Mouse (Mus musculus) forebrain, embryonic 15.5 days (tissue): ENCODE results near the gene Mrgpre. TPM values are rescaled to one million over a fixed set of nuclear protein-coding genes. Genes with fewer than 3 reads are reported as not detected.

ENCODE experiments used
- ATAC-seq: fragments of 200-750 bp; cut with Nextera tagmentation; replicated peaks from 2 replicates; pipeline ENCODE4 v1.8.0; 2017; ENCODE audit warnings: mild to moderate bottlenecking, moderate TSS enrichment, moderate library complexity
- H3K27ac ChIP-seq: fragments of 300-500 bp; sonication (generic); replicated peaks from 2 replicates; pipeline ENCODE4 v1.5.1; 2015; ENCODE audit warnings: mild to moderate bottlenecking, inconsistent platforms
- H3K27me3 ChIP-seq: fragments of 300-500 bp; sonication (generic); 2 replicates; pipeline ENCODE4 v1.6.1; 2015; ENCODE audit warnings: inconsistent platforms
- H3K36me3 ChIP-seq: fragments of 300-500 bp; sonication (generic); 2 replicates; pipeline ENCODE4 v1.6.1; 2015; ENCODE audit warnings: mild to moderate bottlenecking, inconsistent platforms
- H3K4me1 ChIP-seq: fragments of 300-500 bp; sonication (generic); 2 replicates; pipeline ENCODE4 v1.6.1; 2015; ENCODE audit warnings: inconsistent platforms
- H3K4me2 ChIP-seq: fragments of 300-500 bp; sonication (generic); replicated peaks from 2 replicates; pipeline ENCODE4 v1.6.1; 2015; ENCODE audit warnings: mild to moderate bottlenecking, inconsistent platforms
- H3K4me3 ChIP-seq: fragments of 300-500 bp; sonication (generic); 2 replicates; pipeline ENCODE4 v1.5.1; 2015; ENCODE audit warnings: mild to moderate bottlenecking, inconsistent platforms
- H3K9ac ChIP-seq: fragments of 300-500 bp; sonication (generic); replicated peaks from 2 replicates; pipeline ENCODE4 v1.6.1; 2015; ENCODE audit warnings: mild to moderate bottlenecking, inconsistent platforms
- H3K9me3 ChIP-seq: fragments of 300-500 bp; sonication (generic); 2 replicates; pipeline ENCODE4 v1.6.1; 2016; ENCODE audit warnings: inconsistent platforms
- WGBS: fragments of 180-500 bp; shearing (Covaris S2); methylation state at CpG from one replicate; pipeline ENCODE4 v1.1.7; 2015; ENCODE audit warnings: mixed read lengths; 5-methylcytosine and 5-hydroxymethylcytosine counted together
- polyA plus RNA-seq: library from polyadenylated mRNA; unstranded; fragments of >200 nt; fragmentation: Nextera tagmentation; extraction: Ambion mirVana; gene quantifications from 2 replicates; pipeline ENCODE4 v1.2.1, GENCODE M21; 2015

Mrgpre gene
- polyA plus RNA-seq, 1 experiment from 2014 or later, result 3.0 TPM

DNA sequence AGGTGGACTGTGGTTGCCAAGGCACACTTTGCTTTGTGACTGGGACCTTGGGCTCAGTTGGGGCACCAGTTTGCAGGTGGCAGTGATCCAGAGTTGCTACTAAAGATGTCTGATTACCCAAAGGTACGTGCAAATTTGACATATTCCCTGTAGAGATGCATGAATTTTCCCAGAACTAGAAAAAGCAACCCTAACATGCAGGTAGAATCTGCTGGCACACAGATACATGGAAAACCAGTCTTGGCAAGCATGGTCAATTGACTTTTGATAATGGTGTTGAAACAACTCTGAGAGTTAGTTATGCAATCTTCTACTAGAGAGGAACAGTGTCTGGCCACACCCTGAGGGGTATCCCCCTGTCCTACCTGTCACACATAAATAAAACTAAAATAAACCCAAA, 32.9 kb downstream of the Mrgpre start:
- no peak overlapping the region for H3K4me3 ChIP-seq
- no peaks in the 10 kb centered on the region for H3K36me3 ChIP-seq
- no peak overlapping the region for H3K4me2 ChIP-seq
- no peaks in the 10 kb centered on the region for H3K9me3 ChIP-seq
- H3K9ac ChIP-seq, result no peak overlapping the region
- peaks cover 17% of the 10 kb centered on the region for H3K4me1 ChIP-seq
- no peak for ATAC-seq
- 67% methylated on average over 1 of the region's 1 CpGs for whole genome bisulfite sequencing
- H3K27me3 ChIP-seq, result peaks cover 14% of the 10 kb centered on the region
- no peak overlapping the region for H3K27ac ChIP-seq

- Histone ChIP-seq H3K9me3 (no peaks in the 10 kb centered on the region), H3K27me3 (no peaks in the 10 kb centered on the region), H3K27ac (0 out of 2 replicates have a peak overlapping the region, but pooled peaks have one; percentile 18), H3K36me3 (no peaks in the 10 kb centered on the region), H3K4me2 (no peak overlapping the region), H3K9ac (no peak overlapping the region), H3K4me3 (no peak overlapping the region), H3K4me1 (peaks cover 16% of the 10 kb centered on the region)
- ATAC-seq, result 0 out of 2 replicates have a peak, but pooled peaks have one; percentile 24
- whole genome bisulfite sequencing, result 62% methylated on average over 3 of the region's 3 CpGs
Observed at GRCm38 (mm10) chr7:143749045-143749444, 35.3 kb downstream of the Mrgpre start.

GRCm38 (mm10) chr7:143748041-143748868, 36.0 kb downstream of the Mrgpre start:
- peak; percentile 93 for ATAC-seq
- H3K36me3 ChIP-seq, result no peaks in the 10 kb centered on the region
- H3K27ac ChIP-seq, result peak overlapping the region; percentile 78
- H3K4me3 ChIP-seq, result peak overlapping the region; percentile 16
- peak overlapping the region; percentile 41 for H3K4me2 ChIP-seq
- H3K27me3 ChIP-seq, result no peaks in the 10 kb centered on the region
- H3K4me1 ChIP-seq, result peaks cover 16% of the 10 kb centered on the region
- 0 out of 2 replicates have a peak overlapping the region, but pooled peaks have one; percentile 24 for H3K9ac ChIP-seq
- 3% methylated on average over 16 of the region's 16 CpGs for WGBS
- H3K9me3 ChIP-seq, result no peaks in the 10 kb centered on the region

- ATAC-seq, result no peak
- peak overlapping the region; percentile 51; the same call in 1 of the 2 replicates for H3K27ac ChIP-seq
- H3K4me1 ChIP-seq, result peaks cover 33% of the 10 kb centered on the region
- no peaks in the 10 kb centered on the region for H3K36me3 ChIP-seq
- no peaks in the 10 kb centered on the region for H3K9me3 ChIP-seq
- WGBS, result 32% methylated on average over 2 of the region's 2 CpGs
- H3K9ac ChIP-seq, result peak overlapping the region; percentile 70
- 0 out of 2 replicates have a peak, but pooled peaks cover 5% of the 10 kb centered on the region for H3K27me3 ChIP-seq
- H3K4me3 ChIP-seq, result peak overlapping the region; percentile 48
- peak overlapping the region; percentile 64 for H3K4me2 ChIP-seq
Observed at GRCm38 (mm10) chr7:143740653-143741052, 43.6 kb downstream of the Mrgpre start.

- Histone ChIP-seq H3K27me3 (0 out of 2 replicates have a peak, but pooled peaks cover 5% of the 10 kb centered on the region), H3K9ac (peak overlapping the region; percentile 70), H3K4me2 (peak overlapping the region; percentile 64), H3K36me3 (no peaks in the 10 kb centered on the region), H3K27ac (peak overlapping the region; percentile 81), H3K9me3 (no peaks in the 10 kb centered on the region), H3K4me1 (peaks cover 33% of the 10 kb centered on the region), H3K4me3 (peak overlapping the region; percentile 48)
- 5% methylated on average over 38 of the region's 38 CpGs for WGBS
- ATAC-seq, result peak; percentile 93
Observed at GRCm38 (mm10) chr7:143739511-143740461, 44.5 kb downstream of the Mrgpre start.

DNA sequence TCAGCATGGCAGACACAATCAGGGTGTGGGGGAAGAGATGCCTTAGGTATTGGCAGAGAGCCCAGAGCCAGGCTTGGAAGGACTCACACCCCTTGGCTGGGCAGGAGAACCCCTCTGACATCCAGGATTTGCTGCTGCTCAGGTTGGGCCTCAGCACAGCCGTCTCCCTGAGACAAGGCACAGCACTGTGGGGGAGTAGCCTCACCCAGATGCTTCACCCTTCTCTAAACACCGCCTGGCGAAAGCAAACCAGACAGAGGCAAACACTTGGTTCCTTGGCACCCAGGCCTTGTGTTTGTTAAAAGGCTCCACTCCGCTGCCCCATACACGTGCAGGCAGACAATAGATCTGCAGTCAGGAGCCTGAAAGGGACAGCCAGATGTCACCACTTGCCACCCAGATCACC, 45.7 kb downstream of the Mrgpre start:
- peak overlapping the region; percentile 81 for H3K27ac ChIP-seq
- 5% methylated on average over 5 of the region's 5 CpGs for WGBS
- peak; percentile 20 for ATAC-seq

GRCm38 (mm10) chr7:143738194-143738593, 46.1 kb downstream of the Mrgpre start:
- Histone ChIP-seq H3K4me3 (peak overlapping the region; percentile 48), H3K9ac (peak overlapping the region; percentile 70), H3K27me3 (0 out of 2 replicates have a peak, but pooled peaks cover 5% of the 10 kb centered on the region), H3K9me3 (no peaks in the 10 kb centered on the region), H3K4me1 (peaks cover 33% of the 10 kb centered on the region), H3K4me2 (peak overlapping the region; percentile 64), H3K36me3 (no peaks in the 10 kb centered on the region), H3K27ac (peak overlapping the region; percentile 81)
- peak; percentile 15 for ATAC-seq
- 63% methylated on average over 6 of the region's 6 CpGs for WGBS

More for the DNA sequence above, 45.7 kb downstream of the Mrgpre start:
- Histone ChIP-seq H3K9me3 (no peaks in the 10 kb centered on the region), H3K4me3 (peak overlapping the region; percentile 48), H3K4me2 (peak overlapping the region; percentile 64), H3K36me3 (no peaks in the 10 kb centered on the region), H3K27me3 (0 out of 2 replicates have a peak, but pooled peaks cover 5% of the 10 kb centered on the region), H3K9ac (peak overlapping the region; percentile 70), H3K4me1 (peaks cover 33% of the 10 kb centered on the region)

DNA sequence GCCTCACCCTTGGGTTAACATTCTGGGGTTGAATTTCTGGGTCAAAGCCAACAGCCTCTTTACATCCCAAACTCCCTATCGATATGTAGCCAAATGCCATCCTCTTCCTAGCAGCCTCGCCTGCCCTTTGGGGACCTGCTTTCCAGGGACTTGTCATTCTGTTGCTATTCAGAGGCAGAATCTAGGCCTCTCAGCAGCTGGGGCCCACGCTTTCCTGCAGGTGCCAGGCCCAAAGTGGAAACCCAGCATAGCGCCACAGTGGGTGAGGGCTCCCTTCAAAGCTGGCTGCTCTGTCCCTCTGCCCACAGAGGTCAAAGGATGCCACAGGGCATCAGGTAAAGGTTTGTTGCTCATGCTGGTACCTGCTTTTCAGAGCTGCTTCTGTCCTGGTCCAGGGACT, 50.6 kb downstream of the Mrgpre start:
- Histone ChIP-seq H3K9me3 (no peaks in the 10 kb centered on the region), H3K27me3 (no peaks in the 10 kb centered on the region), H3K4me1 (peaks cover 22% of the 10 kb centered on the region), H3K9ac (no peak overlapping the region), H3K4me3 (no peak overlapping the region), H3K27ac (no peak overlapping the region), H3K4me2 (no peak overlapping the region), H3K36me3 (no peaks in the 10 kb centered on the region)
- 87% methylated on average over 4 of the region's 4 CpGs for WGBS
- ATAC-seq, result no peak

- Histone ChIP-seq H3K4me2 (no peak overlapping the region), H3K9ac (no peak overlapping the region), H3K4me3 (no peak overlapping the region), H3K27me3 (no peaks in the 10 kb centered on the region), H3K9me3 (no peaks in the 10 kb centered on the region), H3K4me1 (peaks cover 7% of the 10 kb centered on the region; the same call in 1 of the 2 replicates), H3K36me3 (no peaks in the 10 kb centered on the region), H3K27ac (no peak overlapping the region)
- WGBS, result 83% methylated on average over 10 of the region's 10 CpGs
- ATAC-seq, result no peak
Observed at GRCm38 (mm10) chr7:143729886-143730285, 54.4 kb downstream of the Mrgpre start.
